Mouse (Mus musculus): ENCODE results near the gene Gm17662.

The Gm17662 gene

GRCm38 (mm10) chr4:104857029-104857428 lies at the start of gene Gm17662:
Gene Gm17662 (plus strand): TSS chr4:104857329.
- DNase-seq (ENCODE audit: low read depth, low spot score), result no peak

GRCm38 (mm10) chr4:104810710-104811286 lies 46.3 kb upstream of the Gm17662 start:
- DNase-seq (ENCODE audit: low read depth, low spot score), result no peak

GRCm38 (mm10) chr4:104813617-104814016 lies 43.5 kb upstream of the Gm17662 start:
- no peak for DNase-seq (ENCODE audit: low read depth, low spot score)

- DNase-seq (ENCODE audit: low read depth, low spot score), result no peak
Observed at GRCm38 (mm10) chr4:104816519-104817232, 40.5 kb upstream of the Gm17662 start.

- no peak for DNase-seq (ENCODE audit: low read depth, low spot score)
Observed at GRCm38 (mm10) chr4:104817509-104817908, 39.6 kb upstream of the Gm17662 start.

- no peak for DNase-seq (ENCODE audit: low read depth, low spot score)
Observed at GRCm38 (mm10) chr4:104818986-104819385, 38.1 kb upstream of the Gm17662 start.

GRCm38 (mm10) chr4:104819891-104820290 lies 37.2 kb upstream of the Gm17662 start:
- no peak for DNase-seq (ENCODE audit: low read depth, low spot score)

- DNase-seq (ENCODE audit: low read depth, low spot score), result no peak
Observed at GRCm38 (mm10) chr4:104823597-104824101, 33.5 kb upstream of the Gm17662 start.

GRCm38 (mm10) chr4:104824381-104825077 lies 32.6 kb upstream of the Gm17662 start:
- no peak for DNase-seq (ENCODE audit: low read depth, low spot score)

- DNase-seq (ENCODE audit: low read depth, low spot score), result no peak
Observed at GRCm38 (mm10) chr4:104828939-104829338, 28.2 kb upstream of the Gm17662 start.

GRCm38 (mm10) chr4:104835096-104835495 lies 22.0 kb upstream of the Gm17662 start:
- peak; percentile 58 for DNase-seq (ENCODE audit: low read depth, low spot score)

- no peak for DNase-seq (ENCODE audit: low read depth, low spot score)
Observed at GRCm38 (mm10) chr4:104838342-104838741, 18.8 kb upstream of the Gm17662 start.

GRCm38 (mm10) chr4:104842204-104842603 lies 14.9 kb upstream of the Gm17662 start:
- no peak for DNase-seq (ENCODE audit: low read depth, low spot score)

- DNase-seq (ENCODE audit: low read depth, low spot score), result peak; percentile 24
Observed at GRCm38 (mm10) chr4:104843546-104843945, 13.6 kb upstream of the Gm17662 start.

GRCm38 (mm10) chr4:104855216-104855615 lies 1.9 kb upstream of the Gm17662 start:
- DNase-seq (ENCODE audit: low read depth, low spot score), result no peak

- DNase-seq (ENCODE audit: low read depth, low spot score), result no peak
Observed at GRCm38 (mm10) chr4:104857823-104858222, 694 bp downstream of the Gm17662 start.

GRCm38 (mm10) chr4:104861241-104861640 lies 4.1 kb downstream of the Gm17662 start:
- DNase-seq (ENCODE audit: low read depth, low spot score), result no peak

GRCm38 (mm10) chr4:104864397-104864796 lies 7.3 kb downstream of the Gm17662 start:
- no peak for DNase-seq (ENCODE audit: low read depth, low spot score)

- DNase-seq (ENCODE audit: low read depth, low spot score), result no peak
Observed at GRCm38 (mm10) chr4:104869581-104869980, 12.5 kb downstream of the Gm17662 start.

- DNase-seq (ENCODE audit: low read depth, low spot score), result no peak
Observed at GRCm38 (mm10) chr4:104870196-104870595, 13.1 kb downstream of the Gm17662 start.

GRCm38 (mm10) chr4:104875832-104876231 lies 18.7 kb downstream of the Gm17662 start:
- no peak for DNase-seq (ENCODE audit: low read depth, low spot score)

GRCm38 (mm10) chr4:104876323-104876722 lies 19.2 kb downstream of the Gm17662 start, which contains the start of gene C8a:
Gene C8a (minus strand): TSS chr4:104876398.
- DNase-seq (ENCODE audit: low read depth, low spot score), result no peak

Data from mesoderm, embryonic 11.5 days (tissue).